Mouse (Mus musculus) cerebellum, adult 2 months (tissue): ENCODE data around the gene Dio1. TPM values are rescaled to one million over a fixed set of nuclear protein-coding genes. Genes with fewer than 3 reads are reported as not detected.

Experiments
- DNase-seq, 2 experiments: peaks; one replicate each; pipeline ENCODE4 v3.0.0; 2021
- H3K27ac ChIP-seq: fragments of 200-500 bp; 2 replicates; pipeline ENCODE4 v1.5.1; 2012; ENCODE audit warnings: low read length, control low read depth, inconsistent platforms; ENCODE audit not compliant: insufficient read depth
- H3K27me3 ChIP-seq: fragments of 200-500 bp; 2 replicates; pipeline ENCODE4 v1.6.1; 2012; ENCODE audit warnings: inconsistent platforms, mild to moderate bottlenecking, low read length, moderate library complexity; ENCODE audit not compliant: control insufficient read depth, insufficient read depth
- H3K4me1 ChIP-seq: fragments of 200-500 bp; 2 replicates; pipeline ENCODE4 v1.6.1; 2011; ENCODE audit warnings: low read length; ENCODE audit not compliant: control insufficient read depth, insufficient read depth
- H3K4me3 ChIP-seq: fragments of 200-500 bp; replicated peaks from 2 replicates; pipeline ENCODE3; 2011; ENCODE audit warnings: mild to moderate bottlenecking, low read depth, low read length, control low read depth; ENCODE audit not compliant: insufficient read depth
- CTCF ChIP-seq: fragments of 200-500 bp; IDR thresholded peaks from 2 replicates; pipeline ENCODE4 v1.5.1; 2011; ENCODE audit warnings: low read depth, mild to moderate bottlenecking, control low read depth, low read length, moderate library complexity, borderline replicate concordance; ENCODE audit not compliant: insufficient read depth
- POLR2A ChIP-seq: fragments of 200-500 bp; IDR thresholded peaks from 2 replicates; pipeline ENCODE4 v1.6.1; 2011; ENCODE audit warnings: low read length, control low read depth, borderline replicate concordance; ENCODE audit not compliant: insufficient read depth
- WGBS: fragments of 180-500 bp; shearing (Covaris S2); methylation state at CpG from one replicate; pipeline ENCODE4 v1.1.7; 2018; 5-methylcytosine and 5-hydroxymethylcytosine counted together
- polyA plus RNA-seq: library from polyadenylated mRNA; depleted of rRNA; stranded (reverse); fragments of >200 nt; gene quantifications from 2 replicates; pipeline ENCODE4 v1.2.3, GENCODE M21; 2012

Dio1 gene
- polyA plus RNA-seq, 1 experiment, result 0.21 TPM

DNA sequence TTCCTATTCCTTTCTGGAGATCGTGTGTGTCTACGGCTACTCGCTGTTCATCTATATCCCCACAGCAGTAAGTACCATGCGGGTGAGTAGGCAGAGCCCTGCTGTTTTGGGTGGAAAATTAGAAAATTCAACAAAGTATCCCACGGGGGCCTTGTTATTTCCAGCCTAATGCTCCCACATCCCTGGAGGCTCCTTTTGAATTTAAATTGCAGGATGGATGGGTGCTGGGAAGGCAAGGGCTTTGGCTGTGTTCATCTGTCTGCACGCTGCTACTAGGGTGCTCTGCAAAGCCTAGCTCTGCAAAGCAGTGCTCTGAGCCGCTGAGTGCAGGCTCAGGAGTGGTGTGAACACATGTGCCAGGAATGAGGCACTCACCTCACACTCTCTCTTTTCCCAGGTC lies 37.6 kb upstream of the Dio1 start:
- H3K4me1 ChIP-seq, result no peaks in the 10 kb centered on the region

DNA sequence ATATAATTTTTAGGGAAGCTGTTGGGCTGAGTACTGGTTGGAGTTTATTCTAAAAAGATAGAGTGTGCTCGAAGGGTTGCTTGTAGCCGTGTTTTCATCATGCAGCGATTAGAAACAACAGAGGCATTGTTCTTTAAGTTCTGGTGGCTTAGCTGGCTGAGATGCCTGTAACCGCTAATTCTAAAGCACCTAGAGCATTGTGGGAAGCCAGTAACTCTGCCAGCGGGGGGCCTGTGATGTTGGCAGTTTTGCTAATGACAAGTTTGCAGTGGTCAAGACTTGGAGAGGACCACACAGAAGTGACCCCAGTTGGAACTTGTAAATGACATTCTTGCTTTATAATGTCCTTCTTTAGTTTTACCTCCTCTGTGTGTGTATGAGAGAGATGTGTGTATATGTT lies 34.4 kb upstream of the Dio1 start:
- Histone ChIP-seq H3K27me3 (no peaks in the 10 kb centered on the region), H3K27ac (no peak overlapping the region), H3K4me3 (no peak overlapping the region), H3K4me1 (no peaks in the 10 kb centered on the region)
- TF ChIP-seq POLR2A, result no peak
- no peak for TF ChIP-seq CTCF
- no peak for DNase-seq
- WGBS, result 32% methylated on average over 5 of the region's 5 CpGs

More for the DNA sequence above, 37.6 kb upstream of the Dio1 start:
- Histone ChIP-seq H3K27ac (no peak overlapping the region), H3K27me3 (no peaks in the 10 kb centered on the region), H3K4me3 (no peak overlapping the region)
- no peak for TF ChIP-seq CTCF
- TF ChIP-seq POLR2A, result no peak
- WGBS, result 72% methylated on average over 7 of the region's 7 CpGs
- DNase-seq, result no peak

GRCm38 (mm10) chr4:107337455-107337854 lies 30.5 kb upstream of the Dio1 start:
- H3K27me3 ChIP-seq, result no peaks in the 10 kb centered on the region
- no peaks in the 10 kb centered on the region for H3K4me1 ChIP-seq
- no peak overlapping the region for H3K27ac ChIP-seq
- no peak overlapping the region for H3K4me3 ChIP-seq
- DNase-seq, result no peak
- no peak for TF ChIP-seq POLR2A
- no peak for TF ChIP-seq CTCF
- WGBS, result 88% methylated on average over 5 of the region's 5 CpGs

- no peak for DNase-seq
- Histone ChIP-seq H3K4me3 (no peak overlapping the region), H3K4me1 (no peaks in the 10 kb centered on the region), H3K27me3 (no peaks in the 10 kb centered on the region), H3K27ac (no peak overlapping the region)
- 88% methylated on average over 8 of the region's 8 CpGs for WGBS
- no peak for TF ChIP-seq CTCF
- no peak for TF ChIP-seq POLR2A
Measured at GRCm38 (mm10) chr4:107336356-107336755, 29.4 kb upstream of the Dio1 start.

GRCm38 (mm10) chr4:107333514-107333913 lies 26.5 kb upstream of the Dio1 start:
- TF ChIP-seq CTCF (0 out of 2 replicates have a peak, but pooled peaks have one; percentile 13), POLR2A (no peak)
- WGBS, result 91% methylated on average over 4 of the region's 4 CpGs
- H3K4me3 ChIP-seq, result no peak overlapping the region
- no peaks in the 10 kb centered on the region for H3K27me3 ChIP-seq
- no peaks in the 10 kb centered on the region for H3K4me1 ChIP-seq
- no peak overlapping the region for H3K27ac ChIP-seq
- no peak for DNase-seq

DNA sequence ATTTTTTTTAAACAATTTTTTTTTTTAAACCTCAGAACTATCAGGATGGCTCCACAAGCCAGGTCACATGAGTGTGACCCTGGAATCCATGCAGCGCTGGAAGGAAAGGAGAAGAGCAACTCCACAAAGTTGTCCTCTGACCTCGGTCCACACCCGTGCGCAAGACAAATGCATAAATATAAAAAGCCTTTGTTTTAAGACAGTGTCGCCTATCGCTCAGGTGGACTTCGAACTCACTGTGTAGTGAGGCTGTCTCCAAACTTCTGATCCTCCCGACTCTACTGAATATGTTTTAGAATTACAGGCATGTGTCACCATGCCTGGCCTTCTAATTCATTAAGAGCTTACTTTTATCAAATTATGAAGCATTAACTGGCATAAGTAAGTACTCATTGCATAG lies 21.6 kb upstream of the Dio1 start:
- TF ChIP-seq CTCF (no peak), POLR2A (no peak)
- 94% methylated on average over 8 of the region's 8 CpGs for WGBS
- Histone ChIP-seq H3K4me1 (no peaks in the 10 kb centered on the region), H3K27ac (no peak overlapping the region), H3K27me3 (no peaks in the 10 kb centered on the region), H3K4me3 (no peak overlapping the region)
- DNase-seq, result no peak

DNA sequence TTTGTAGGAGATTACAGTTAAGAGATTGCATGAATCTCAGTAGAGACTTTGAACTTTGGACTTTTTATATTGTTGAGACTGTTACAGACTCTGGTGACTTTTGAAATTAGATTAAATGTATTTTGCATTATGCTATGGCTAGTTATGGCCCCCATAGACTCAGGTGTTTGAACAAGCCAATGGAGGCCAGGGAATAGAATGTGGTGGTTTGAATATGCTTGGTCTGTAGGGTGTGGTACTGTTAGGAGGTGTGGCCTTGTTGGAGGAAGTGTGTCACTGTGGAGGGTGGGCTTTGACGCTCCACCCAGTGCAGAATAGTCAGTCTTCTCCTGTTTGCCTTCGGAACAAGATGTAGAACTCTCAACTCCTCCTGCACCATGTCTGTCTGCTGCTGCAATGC lies 16.1 kb upstream of the Dio1 start:
- no peak overlapping the region for H3K4me3 ChIP-seq
- DNase-seq, result no peak
- no peaks in the 10 kb centered on the region for H3K27me3 ChIP-seq
- no peak overlapping the region for H3K27ac ChIP-seq
- H3K4me1 ChIP-seq, result no peaks in the 10 kb centered on the region
- no peak for TF ChIP-seq POLR2A
- TF ChIP-seq CTCF, result no peak
- whole genome bisulfite sequencing, result 95% methylated on average over 2 of the region's 2 CpGs

DNA sequence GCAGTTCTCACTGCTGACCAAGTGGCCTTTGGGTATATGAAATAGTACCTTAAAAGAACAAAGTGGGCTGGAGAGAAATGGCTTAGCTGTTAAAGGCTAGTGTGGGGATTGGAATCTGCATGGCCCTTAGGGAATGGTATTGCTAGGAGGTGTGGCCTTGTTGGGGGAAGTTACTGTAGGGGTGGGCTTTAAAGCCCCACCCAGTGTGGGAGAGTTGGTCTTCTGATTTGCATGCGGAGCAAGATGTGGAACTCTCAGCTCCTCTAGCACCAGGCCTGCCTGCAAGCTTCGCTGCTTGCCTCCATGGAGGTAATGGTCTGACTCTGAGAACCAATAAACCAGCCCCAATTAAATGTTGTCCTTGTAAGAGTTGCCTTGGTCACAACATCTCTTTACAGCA lies 14.1 kb upstream of the Dio1 start:
- DNase-seq, result no peak
- no peak for TF ChIP-seq CTCF
- TF ChIP-seq POLR2A, result no peak
- Histone ChIP-seq H3K4me3 (no peak overlapping the region), H3K4me1 (no peaks in the 10 kb centered on the region), H3K27me3 (no peaks in the 10 kb centered on the region), H3K27ac (no peak overlapping the region)
- 78% methylated on average over 2 of the region's 2 CpGs for WGBS
